Mouse (Mus musculus) embryonic facial prominence, embryonic 11.5 days (tissue): Measurements from ENCODE around the gene Tnpo1. TPM values are rescaled to one million over a fixed set of nuclear protein-coding genes. Genes with fewer than 3 reads are reported as not detected.

Experiments
- ATAC-seq: fragments of 200-750 bp; cut with Nextera tagmentation; replicated peaks from 2 replicates; pipeline ENCODE4 v1.8.0; 2017; ENCODE audit warnings: low read depth; ENCODE audit not compliant: insufficient number of reproducible peaks, low FRiP score, low TSS enrichment
- DNase-seq: peaks from one replicate; pipeline ENCODE4 v3.0.0-alpha.2; 2015; ENCODE audit warnings: low spot score
- H3K27ac ChIP-seq: fragments of 300-500 bp; sonication (generic); replicated peaks from 2 replicates; pipeline ENCODE4 v1.5.1; 2014; ENCODE audit warnings: mild to moderate bottlenecking, low read depth, low read length, control low read depth
- H3K27me3 ChIP-seq: fragments of 300-500 bp; sonication (generic); 2 replicates; pipeline ENCODE4 v1.6.1; 2014; ENCODE audit warnings: mild to moderate bottlenecking, low read length, moderate library complexity, mixed read lengths; ENCODE audit not compliant: control insufficient read depth, insufficient read depth
- H3K36me3 ChIP-seq: fragments of 300-500 bp; sonication (generic); replicated peaks from 2 replicates; pipeline ENCODE4 v1.6.1; 2014; ENCODE audit warnings: low read depth, mild to moderate bottlenecking, low read length, moderate library complexity, mixed read lengths; ENCODE audit not compliant: control insufficient read depth, insufficient read depth
- H3K4me1 ChIP-seq: fragments of 300-500 bp; sonication (generic); 2 replicates; pipeline ENCODE4 v1.6.1; 2014; ENCODE audit warnings: low read length, mixed read lengths; ENCODE audit not compliant: control insufficient read depth, insufficient read depth
- H3K4me2 ChIP-seq: fragments of 300-500 bp; sonication (generic); 2 replicates; pipeline ENCODE4 v1.6.1; 2014; ENCODE audit warnings: low read depth, mild to moderate bottlenecking, control low read depth, low read length, moderate library complexity
- H3K4me3 ChIP-seq: fragments of 300-500 bp; sonication (generic); 2 replicates; pipeline ENCODE4 v1.5.1; 2014; ENCODE audit warnings: low read depth, low read length, control low read depth
- H3K9ac ChIP-seq: fragments of 300-500 bp; sonication (generic); replicated peaks from 2 replicates; pipeline ENCODE4 v1.6.1; 2014; ENCODE audit warnings: mild to moderate bottlenecking, control low read depth, low read length
- H3K9me3 ChIP-seq: fragments of 300-500 bp; sonication (generic); replicated peaks from 2 replicates; pipeline ENCODE4 v1.6.1; 2016; ENCODE audit warnings: mild to moderate bottlenecking, low read length, inconsistent platforms, mixed read lengths; ENCODE audit not compliant: control insufficient read depth
- WGBS: fragments of 180-500 bp; shearing (Covaris S2); extraction: QIAGEN DNeasy Blood & Tissue Kit; methylation state at CpG from one replicate; pipeline ENCODE4 v1.1.7; 2014; 5-methylcytosine and 5-hydroxymethylcytosine counted together
- polyA plus RNA-seq: library from polyadenylated mRNA; unstranded; fragments of >200 nt; fragmentation: Nextera tagmentation; extraction: Ambion mirVana; gene quantifications from 2 replicates; pipeline ENCODE4 v1.2.1, GENCODE M21; 2014

The Tnpo1 gene
- polyA plus RNA-seq, 1 experiment from 2014 or later: 61.5 TPM

GRCm38 (mm10) chr13:98802957-98803356, 123.2 kb downstream of the Tnpo1 start:
- ATAC-seq (no peak), DNase-seq (no peak)
- H3K27me3 ChIP-seq: no peaks in the 10 kb centered on the region
- H3K9ac ChIP-seq: no peak overlapping the region
- H3K27ac ChIP-seq: no peak overlapping the region
- H3K9me3 ChIP-seq: 0 out of 2 replicates have a peak, but pooled peaks cover 3% of the 10 kb centered on the region
- peaks cover 2% of the 10 kb centered on the region; the same call in 1 of the 2 replicates for H3K36me3 ChIP-seq
- no peak overlapping the region for H3K4me3 ChIP-seq
- no peaks in the 10 kb centered on the region for H3K4me1 ChIP-seq
- WGBS: 93% methylated on average over 3 of the region's 3 CpGs
- no peak overlapping the region for H3K4me2 ChIP-seq

GRCm38 (mm10) chr13:98795511-98795910, 130.7 kb downstream of the Tnpo1 start:
- Histone ChIP-seq H3K27me3 (no peaks in the 10 kb centered on the region), H3K9ac (no peak overlapping the region), H3K4me2 (no peak overlapping the region), H3K36me3 (peaks cover 2% of the 10 kb centered on the region; the same call in 1 of the 2 replicates), H3K9me3 (0 out of 2 replicates have a peak, but pooled peaks cover 3% of the 10 kb centered on the region), H3K27ac (no peak overlapping the region), H3K4me1 (no peaks in the 10 kb centered on the region), H3K4me3 (no peak overlapping the region)
- no peak for ATAC-seq
- 95% methylated on average over 3 of the region's 3 CpGs for WGBS
- DNase-seq: no peak

- no peak overlapping the region for H3K9ac ChIP-seq
- DNase-seq (no peak), ATAC-seq (no peak)
- H3K36me3 ChIP-seq: no peaks in the 10 kb centered on the region
- 93% methylated on average over 1 of the region's 1 CpGs for WGBS
- no peaks in the 10 kb centered on the region for H3K4me1 ChIP-seq
- H3K4me3 ChIP-seq: no peak overlapping the region
- no peak overlapping the region for H3K27ac ChIP-seq
- H3K9me3 ChIP-seq: no peaks in the 10 kb centered on the region
- H3K27me3 ChIP-seq: no peaks in the 10 kb centered on the region
- no peak overlapping the region for H3K4me2 ChIP-seq
Observed at GRCm38 (mm10) chr13:98792864-98793263, 133.3 kb downstream of the Tnpo1 start.

GRCm38 (mm10) chr13:98791693-98792092, 134.5 kb downstream of the Tnpo1 start:
- no peak overlapping the region for H3K27ac ChIP-seq
- H3K4me1 ChIP-seq: no peaks in the 10 kb centered on the region
- H3K36me3 ChIP-seq: no peaks in the 10 kb centered on the region
- H3K9ac ChIP-seq: no peak overlapping the region
- DNase-seq (no peak), ATAC-seq (no peak)
- H3K4me3 ChIP-seq: no peak overlapping the region
- H3K27me3 ChIP-seq: no peaks in the 10 kb centered on the region
- no peaks in the 10 kb centered on the region for H3K9me3 ChIP-seq
- 95% methylated on average over 1 of the region's 1 CpGs for WGBS
- H3K4me2 ChIP-seq: no peak overlapping the region

Other genes starting within 250 kb of the Tnpo1 start
- not detected in 2 replicates for gene Tmem171, start 231.6 kb downstream of the Tnpo1 start, polyA plus RNA-seq
- gene Fcho2, start 110.9 kb downstream of the Tnpo1 start, polyA plus RNA-seq: 28.1 and 28.6 TPM in 2 replicates
- gene 1700024P04Rik, start 58.2 kb upstream of the Tnpo1 start, polyA plus RNA-seq: not detected in 2 replicates